Mouse (Mus musculus): ENCODE measurements around the gene Olfm2.

The Olfm2 gene

GRCm38 (mm10) chr9:20745129-20745966 lies 801 bp downstream of the Olfm2 start:
- no peak for DNase-seq

- DNase-seq: peak; percentile 21
These were observed 2.0 kb downstream of the Olfm2 start for GRCm38 (mm10) chr9:20743946-20744738.

- DNase-seq: peak; percentile 91
These were observed 5.7 kb downstream of the Olfm2 start for GRCm38 (mm10) chr9:20740407-20740806.

- no peak for DNase-seq
These were observed 7.7 kb downstream of the Olfm2 start for GRCm38 (mm10) chr9:20738251-20738999.

- no peak for DNase-seq
These were observed 8.9 kb downstream of the Olfm2 start for GRCm38 (mm10) chr9:20737227-20737626.

- DNase-seq: no peak
These were observed 11.5 kb downstream of the Olfm2 start for GRCm38 (mm10) chr9:20734692-20735091.

GRCm38 (mm10) chr9:20731797-20732196 lies 14.4 kb downstream of the Olfm2 start:
- DNase-seq: no peak

GRCm38 (mm10) chr9:20729451-20729850 lies 16.7 kb downstream of the Olfm2 start:
- no peak for DNase-seq

- peak; percentile 34 for DNase-seq
These were observed 18.5 kb downstream of the Olfm2 start for GRCm38 (mm10) chr9:20727601-20728113.

- no peak for DNase-seq
These were observed 19.1 kb downstream of the Olfm2 start for GRCm38 (mm10) chr9:20726859-20727600.

- DNase-seq: no peak
These were observed 19.9 kb downstream of the Olfm2 start for GRCm38 (mm10) chr9:20726134-20726858.

- no peak for DNase-seq
These were observed 24.6 kb downstream of the Olfm2 start for GRCm38 (mm10) chr9:20721582-20721981.

- no peak for DNase-seq
These were observed 30.8 kb downstream of the Olfm2 start for GRCm38 (mm10) chr9:20715332-20715731.

GRCm38 (mm10) chr9:20713478-20713987 lies 32.6 kb downstream of the Olfm2 start:
- no peak for DNase-seq

GRCm38 (mm10) chr9:20712934-20713477 lies 33.1 kb downstream of the Olfm2 start:
- no peak for DNase-seq

- DNase-seq: no peak
These were observed 35.7 kb downstream of the Olfm2 start for GRCm38 (mm10) chr9:20710471-20710870.

- no peak for DNase-seq
These were observed 40.2 kb downstream of the Olfm2 start for GRCm38 (mm10) chr9:20705981-20706380.

- DNase-seq: no peak
These were observed 40.7 kb downstream of the Olfm2 start for GRCm38 (mm10) chr9:20705420-20705819.

- DNase-seq: no peak
These were observed 42.2 kb downstream of the Olfm2 start for GRCm38 (mm10) chr9:20703832-20704380.

GRCm38 (mm10) chr9:20697466-20697865 lies 48.7 kb downstream of the Olfm2 start:
- no peak for DNase-seq

Measured in lung, postnatal 36 days (tissue).